Mouse (Mus musculus) MEL (cell line): ENCODE data around the gene Tnfrsf1a. TPM values are rescaled to one million over a fixed set of nuclear protein-coding genes. Genes with fewer than 3 reads are reported as not detected.

Source experiments
- DNase-seq: peaks from one replicate; pipeline ENCODE4 v3.0.0; 2011; ENCODE audit warnings: low read depth, low spot score
- H3K27ac ChIP-seq: 2 replicates; pipeline ENCODE4 v1.5.1; 2012; ENCODE audit warnings: low read depth, mild to moderate bottlenecking, control low read depth, low read length, moderate library complexity; ENCODE audit not compliant: control insufficient read depth
- H3K27me3 ChIP-seq, 2 experiments: fragments of 150-350 bp in 1 of 2; sonication (generic) in 1 of 2; 2 replicates each; pipeline ENCODE4 v1.6.1; 2012; ENCODE audit warnings: low read length in 2 of 2, mild to moderate bottlenecking in 2 of 2, improper control_type of control experiment in 1 of 2, moderate library complexity in 1 of 2; ENCODE audit not compliant: insufficient read depth in 2 of 2, control insufficient read depth in 1 of 2
- H3K36me3 ChIP-seq, 2 experiments: 2 replicates each; pipeline ENCODE4 v1.6.1; 2012 to 2014; ENCODE audit warnings: low read length in 2 of 2, improper control_type of control experiment in 1 of 2, inconsistent platforms in 1 of 2, mild to moderate bottlenecking in 1 of 2; ENCODE audit not compliant: insufficient read depth in 2 of 2, control insufficient read depth in 1 of 2
- H3K4me1 ChIP-seq, 2 experiments: fragments of 150-350 bp in 1 of 2; sonication (generic) in 1 of 2; 2 replicates each; pipeline ENCODE4 v1.6.1; 2012; ENCODE audit warnings: low read length in 2 of 2, improper control_type of control experiment in 1 of 2, mild to moderate bottlenecking in 1 of 2; ENCODE audit not compliant: insufficient read depth in 2 of 2, control insufficient read depth in 1 of 2
- H3K4me3 ChIP-seq, 2 experiments: fragments of 150-350 bp in 1 of 2; sonication (generic) in 1 of 2; 2 replicates each; pipeline ENCODE4 v1.5.1; 2012; ENCODE audit warnings: low read depth in 2 of 2, low read length in 2 of 2, mild to moderate bottlenecking in 2 of 2, moderate library complexity in 2 of 2, control low read depth in 1 of 2, improper control_type of control experiment in 1 of 2; ENCODE audit not compliant: control insufficient read depth in 1 of 2, insufficient read depth in 1 of 2
- H3K79me2 ChIP-seq: 2 replicates; pipeline ENCODE4 v1.6.1; 2012; ENCODE audit warnings: mild to moderate bottlenecking, low read length, moderate library complexity; ENCODE audit not compliant: control insufficient read depth, poor library complexity, insufficient read depth
- H3K9ac ChIP-seq: 2 replicates; pipeline ENCODE4 v1.6.1; 2012; ENCODE audit warnings: low read depth, mild to moderate bottlenecking, control low read depth, low read length, moderate library complexity; ENCODE audit not compliant: control insufficient read depth, poor library complexity, severe bottlenecking
- H3K9me3 ChIP-seq: fragments of 150-350 bp; sonication (generic); replicated peaks from 2 replicates; pipeline ENCODE4 v1.6.1; 2012; ENCODE audit warnings: mild to moderate bottlenecking, low read length, improper control_type of control experiment, moderate library complexity; ENCODE audit not compliant: insufficient read depth
- BHLHE40 ChIP-seq: IDR thresholded peaks from 2 replicates; pipeline ENCODE4 v1.6.1; 2012; ENCODE audit warnings: low read depth, mild to moderate bottlenecking, inconsistent platforms, low read length, improper control_type of control experiment, borderline replicate concordance
- CHD1 ChIP-seq: IDR thresholded peaks from 2 replicates; pipeline ENCODE4 v1.6.1; 2012; ENCODE audit warnings: low read depth, mild to moderate bottlenecking, inconsistent platforms, low read length, improper control_type of control experiment
- CHD2 ChIP-seq: IDR thresholded peaks from 2 replicates; pipeline ENCODE4 v1.6.1; 2011; ENCODE audit warnings: low read length, improper control_type of control experiment
- E2F4 ChIP-seq: IDR thresholded peaks from 2 replicates; pipeline ENCODE4 v1.6.1; 2011; ENCODE audit warnings: low read depth, low read length, improper control_type of control experiment, borderline replicate concordance
- ELF1 ChIP-seq: IDR thresholded peaks from 2 replicates; pipeline ENCODE4 v1.6.1; 2014; ENCODE audit warnings: low read depth, mild to moderate bottlenecking, inconsistent platforms, low read length, improper control_type of control experiment, moderate library complexity
- EP300 ChIP-seq, 2 experiments: IDR thresholded peaks; 2 replicates each; pipeline ENCODE4 v1.6.1; 2011; ENCODE audit warnings: improper control_type of control experiment in 2 of 2, low read length in 2 of 2, low read depth in 1 of 2, mild to moderate bottlenecking in 1 of 2
- ETS1 ChIP-seq: IDR thresholded peaks from 2 replicates; pipeline ENCODE4 v1.6.1; 2012; ENCODE audit warnings: low read depth, mild to moderate bottlenecking, inconsistent platforms, low read length, improper control_type of control experiment, moderate library complexity
- GABPA ChIP-seq: IDR thresholded peaks from 2 replicates; pipeline ENCODE4 v1.6.1; 2012; ENCODE audit warnings: low read depth, mild to moderate bottlenecking, inconsistent platforms, low read length, improper control_type of control experiment, moderate library complexity
- HCFC1 ChIP-seq: IDR thresholded peaks from 2 replicates; pipeline ENCODE4 v1.6.1; 2012; ENCODE audit warnings: low read depth, mild to moderate bottlenecking, inconsistent platforms, low read length, improper control_type of control experiment, moderate library complexity
- JUND ChIP-seq: IDR thresholded peaks from 2 replicates; pipeline ENCODE4 v1.6.1; 2011; ENCODE audit warnings: low read depth, mild to moderate bottlenecking, improper control_type of control experiment, low read length
- MAFK ChIP-seq: IDR thresholded peaks from 2 replicates; pipeline ENCODE4 v1.6.1; 2011; ENCODE audit warnings: low read depth, mild to moderate bottlenecking, low read length, improper control_type of control experiment, borderline replicate concordance
- MAX ChIP-seq: IDR thresholded peaks from 2 replicates; pipeline ENCODE4 v1.6.1; 2011; ENCODE audit warnings: low read length, improper control_type of control experiment
- MAZ ChIP-seq: IDR thresholded peaks from 2 replicates; pipeline ENCODE4 v1.6.1; 2012; ENCODE audit warnings: low read depth, mild to moderate bottlenecking, inconsistent platforms, low read length, improper control_type of control experiment
- MXI1 ChIP-seq: IDR thresholded peaks from 2 replicates; pipeline ENCODE4 v1.6.1; 2011; ENCODE audit warnings: mild to moderate bottlenecking, low read depth, low read length, improper control_type of control experiment
- MYB ChIP-seq: IDR thresholded peaks from 2 replicates; pipeline ENCODE4 v1.6.1; 2011; ENCODE audit warnings: mild to moderate bottlenecking, low read depth, low read length, improper control_type of control experiment
- NELFE ChIP-seq: IDR thresholded peaks from 2 replicates; pipeline ENCODE4 v1.6.1; 2011; ENCODE audit warnings: low read depth, low read length, improper control_type of control experiment
- POLR2A ChIP-seq, 2 experiments: IDR thresholded peaks; 2 replicates each; pipeline ENCODE4 v1.6.1; 2011 to 2012; ENCODE audit warnings: low read length in 2 of 2, mild to moderate bottlenecking in 2 of 2, control low read depth in 1 of 2, improper control_type of control experiment in 1 of 2, low read depth in 1 of 2, moderate library complexity in 1 of 2; ENCODE audit not compliant: control insufficient read depth in 1 of 2, insufficient read depth in 1 of 2, poor library complexity in 1 of 2
- POLR2AphosphoS2 ChIP-seq: IDR thresholded peaks from 2 replicates; pipeline ENCODE4 v1.6.1; 2011; ENCODE audit warnings: low read length, improper control_type of control experiment
- POLR2AphosphoS5 ChIP-seq: IDR thresholded peaks from 2 replicates; pipeline ENCODE4 v1.6.1; 2012; ENCODE audit warnings: low read depth, borderline replicate concordance, mild to moderate bottlenecking, inconsistent platforms, low read length, moderate library complexity, mixed read lengths
- RAD21 ChIP-seq: IDR thresholded peaks from 2 replicates; pipeline ENCODE4 v1.6.1; 2011; ENCODE audit warnings: mild to moderate bottlenecking, low read depth, low read length, improper control_type of control experiment
- RCOR1 ChIP-seq: IDR thresholded peaks from 2 replicates; pipeline ENCODE4 v1.6.1; 2012; ENCODE audit warnings: low read depth, mild to moderate bottlenecking, inconsistent platforms, low read length, improper control_type of control experiment
- SIN3A ChIP-seq: IDR thresholded peaks from 2 replicates; pipeline ENCODE4 v1.6.1; 2012; ENCODE audit warnings: low read length, improper control_type of control experiment, inconsistent platforms
- TBP ChIP-seq: IDR thresholded peaks from 2 replicates; pipeline ENCODE4 v1.8.0; 2011; ENCODE audit warnings: low read depth, low read length, improper control_type of control experiment
- TCF12 ChIP-seq: IDR thresholded peaks from 2 replicates; pipeline ENCODE4 v1.6.1; 2014; ENCODE audit warnings: low read depth, mild to moderate bottlenecking, inconsistent platforms, low read length, improper control_type of control experiment, moderate library complexity
- UBTF ChIP-seq: IDR thresholded peaks from 2 replicates; pipeline ENCODE4 v1.6.1; 2012; ENCODE audit warnings: low read depth, mild to moderate bottlenecking, inconsistent platforms, low read length, improper control_type of control experiment, moderate library complexity, borderline replicate concordance; ENCODE audit not compliant: insufficient read depth
- USF1 ChIP-seq: IDR thresholded peaks from 2 replicates; pipeline ENCODE4 v1.6.1; 2014; ENCODE audit warnings: low read depth, mild to moderate bottlenecking, inconsistent platforms, low read length, improper control_type of control experiment, moderate library complexity
- ZC3H11A ChIP-seq: IDR thresholded peaks from 2 replicates; pipeline ENCODE4 v1.6.1; 2012; ENCODE audit warnings: low read depth, mild to moderate bottlenecking, inconsistent platforms, low read length, improper control_type of control experiment
- ZMIZ1 ChIP-seq: IDR thresholded peaks from 2 replicates; pipeline ENCODE4 v1.6.1; 2012; ENCODE audit warnings: low read depth, mild to moderate bottlenecking, inconsistent platforms, low read length, improper control_type of control experiment, moderate library complexity
- ZNF384 ChIP-seq: IDR thresholded peaks from 2 replicates; pipeline ENCODE4 v1.6.1; 2012; ENCODE audit warnings: low read depth, mild to moderate bottlenecking, inconsistent platforms, low read length, improper control_type of control experiment
- polyA plus RNA-seq, 2 experiments: library from polyadenylated mRNA; stranded (reverse) in 1 of 2; unstranded in 1 of 2; fragments of >175 nt in 1 of 2; fragments of >200 nt in 1 of 2; gene quantifications; 2 replicates each; pipeline versions ENCODE4 v1.2.1 to v1.2.4; 2012; ENCODE audit warnings: low replicate concordance in 2 of 2, low read depth in 1 of 2; ENCODE audit not compliant: insufficient read length in 2 of 2, insufficient read depth in 1 of 2, missing spikeins in 1 of 2
- total RNA-seq: library from RNA; depleted of rRNA; stranded (reverse); fragments of 300-350 nt; gene quantifications from 2 replicates; pipeline ENCODE4 v1.2.3, GENCODE M21; 2012

Tnfrsf1a gene
- total and polyA plus RNA-seq, 3 experiments, result 22.0 to 43.4 TPM; not detected in 1

DNA sequence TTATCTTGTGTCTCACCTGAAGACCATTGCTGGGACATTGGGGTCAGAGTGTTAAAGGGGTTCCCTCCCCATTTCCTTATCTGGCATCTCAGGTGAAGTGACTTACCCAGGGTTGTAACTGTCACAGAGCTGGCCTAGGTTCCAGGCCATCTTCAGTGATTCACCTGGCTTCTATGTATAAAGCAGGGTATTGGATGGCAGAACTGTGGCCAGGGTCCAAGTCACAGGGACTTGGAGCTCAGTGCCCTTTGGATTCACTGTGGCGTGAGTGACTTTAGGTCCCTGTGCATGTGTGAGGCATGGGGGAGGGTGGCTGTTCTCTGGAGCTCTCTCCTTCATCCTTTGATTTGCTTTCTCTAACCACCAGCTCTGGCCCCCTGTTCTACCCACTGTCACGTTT is 3.1 kb upstream of the Tnfrsf1a start:
- TF ChIP-seq TCF12 (0 out of 2 replicates have a peak, but pooled peaks have one; percentile 1), USF1 (no peak), POLR2AphosphoS2 (no peak), EP300 (IDR thresholded peaks at IDR 0.05; ENCODE audit: low read depth in 1 of 2, low read length in 2 of 2) (no peak)
- peaks cover 0 to 2% of the 10 kb centered on the region in 2 experiments; a peak in 1 of 4 replicates for H3K27me3 ChIP-seq

DNA sequence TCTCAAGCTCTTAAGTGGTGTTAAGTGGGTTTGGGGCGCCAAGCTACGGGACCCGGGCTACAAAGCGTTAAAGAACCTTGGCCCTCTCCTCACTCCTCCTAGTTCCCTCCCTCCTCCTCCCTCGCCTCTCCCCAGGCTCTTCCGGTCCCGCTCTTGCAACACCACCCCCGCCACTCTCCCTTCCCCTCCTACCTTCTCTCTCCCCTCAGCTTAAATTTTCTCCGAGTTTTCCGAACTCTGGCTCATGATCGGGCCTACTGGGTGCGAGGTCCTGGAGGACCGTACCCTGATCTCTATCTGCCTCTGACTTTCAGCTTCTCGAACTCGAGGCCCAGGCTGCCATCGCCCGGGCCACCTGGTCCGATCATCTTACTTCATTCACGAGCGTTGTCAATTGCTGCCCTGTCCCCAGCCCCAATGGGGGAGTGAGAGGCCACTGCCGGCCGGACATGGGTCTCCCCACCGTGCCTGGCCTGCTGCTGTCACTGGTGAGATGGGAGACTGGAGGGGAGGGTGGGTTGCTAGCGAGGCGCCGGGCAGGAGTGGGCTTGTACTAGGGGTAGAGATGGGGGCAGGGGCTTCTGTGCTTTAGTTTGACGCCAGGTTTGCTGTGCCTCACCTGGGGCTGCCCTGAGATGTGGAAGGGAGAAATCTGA is 541 bp downstream of the Tnfrsf1a start:
- H3K36me3 ChIP-seq, result peaks cover 0 to 39% of the 10 kb centered on the region in 2 experiments; a peak in 2 of 4 replicates
- DNase-seq, result peak; percentile 89
- H3K27me3 ChIP-seq, result no peaks in the 10 kb centered on the region
- peak overlapping the region; percentile 81 to 93 for H3K4me3 ChIP-seq
- H3K79me2 ChIP-seq, result peaks cover 28% of the 10 kb centered on the region
- H3K27ac ChIP-seq, result peak overlapping the region; percentile 75
- peaks cover 13 to 57% of the 10 kb centered on the region in 2 experiments for H3K4me1 ChIP-seq
- H3K9ac ChIP-seq, result peak overlapping the region; percentile 87
- no peaks in the 10 kb centered on the region for H3K9me3 ChIP-seq
- TF ChIP-seq CHD2 (no peak), POLR2A (IDR thresholded peaks at IDR 0.05; ENCODE audit: control insufficient read depth in 1 of 2, insufficient read depth in 1 of 2, low read depth in 1 of 2, low read length in 2 of 2, poor library complexity in 1 of 2) (peak in 1 of 2 experiments; percentile 77; a peak in 1 of 4 replicates), CHD1 (0 out of 2 replicates have a peak, but pooled peaks have one; percentile 25), ELF1 (peak; percentile 67), ZC3H11A (no peak), MAFK (no peak), POLR2AphosphoS2 (peak; percentile 36; the same call in 1 of the 2 replicates), RAD21 (no peak), TBP (no peak; the same call in none of the 2 replicates), UBTF (no peak), MAZ (peak; percentile 96; the same call in 1 of the 2 replicates), MAX (peak; percentile 4; the same call in 1 of the 2 replicates), ETS1 (no peak), TCF12 (no peak), BHLHE40 (no peak), SIN3A (peak; percentile 54), MYB (no peak), RCOR1 (no peak), MXI1 (0 out of 2 replicates have a peak, but pooled peaks have one; percentile 51), ZNF384 (no peak), HCFC1 (peak; percentile 66; the same call in 1 of the 2 replicates), USF1 (no peak), EP300 (IDR thresholded peaks at IDR 0.05; ENCODE audit: low read depth in 1 of 2, low read length in 2 of 2) (no peak), NELFE (peak; percentile 57; the same call in 1 of the 2 replicates), ZMIZ1 (no peak), POLR2AphosphoS5 (no peak), GABPA (no peak), E2F4 (no peak), JUND (no peak)

More for the DNA sequence above, 3.1 kb upstream of the Tnfrsf1a start:
- H3K36me3 ChIP-seq, result peaks cover 0 to 10% of the 10 kb centered on the region in 2 experiments; a peak in 2 of 4 replicates
- peaks cover 13% of the 10 kb centered on the region for H3K79me2 ChIP-seq
- no peak overlapping the region for H3K27ac ChIP-seq
- H3K4me1 ChIP-seq, result peaks cover 8 to 21% of the 10 kb centered on the region in 2 experiments
- no peak overlapping the region for H3K9ac ChIP-seq
- no peak overlapping the region for H3K4me3 ChIP-seq
- no peaks in the 10 kb centered on the region for H3K9me3 ChIP-seq
- no peak for DNase-seq
